Mouse (Mus musculus) heart, adult 18-20 months (tissue): ENCODE measurements around the gene Ppp1r12c. TPM values are rescaled to one million over a fixed set of nuclear protein-coding genes. Genes with fewer than 3 reads are reported as not detected.

Source experiments
- DNase-seq, 2 experiments: peaks; one replicate each; pipeline ENCODE4 v3.0.0; 2021 to 2022; ENCODE audit warnings: mixed read lengths in 1 of 2
- total RNA-seq, 2 experiments: library from RNA; stranded (reverse); gene quantifications; 2 replicates each; pipeline ENCODE4 v1.2.3; 2021

Ppp1r12c gene
- total RNA-seq, 2 experiments from 2014 or later, result 54.6 to 62.1 TPM

- DNase-seq, result peak; percentile 64 to 73
Observed at GRCm38 (mm10) chr7:4516332-4517050, 15.0 kb upstream of the Ppp1r12c start, which contains the start of gene Tnnt1. Tnnt1 (minus strand) TSS chr7:4516382.

- DNase-seq, result peak in 1 of 2 experiments; percentile 29
Observed at GRCm38 (mm10) chr7:4515853-4516252, 14.4 kb upstream of the Ppp1r12c start.

- DNase-seq, result peak in 1 of 2 experiments; percentile 36
Observed at GRCm38 (mm10) chr7:4513829-4514712, 12.6 kb upstream of the Ppp1r12c start.

DNA sequence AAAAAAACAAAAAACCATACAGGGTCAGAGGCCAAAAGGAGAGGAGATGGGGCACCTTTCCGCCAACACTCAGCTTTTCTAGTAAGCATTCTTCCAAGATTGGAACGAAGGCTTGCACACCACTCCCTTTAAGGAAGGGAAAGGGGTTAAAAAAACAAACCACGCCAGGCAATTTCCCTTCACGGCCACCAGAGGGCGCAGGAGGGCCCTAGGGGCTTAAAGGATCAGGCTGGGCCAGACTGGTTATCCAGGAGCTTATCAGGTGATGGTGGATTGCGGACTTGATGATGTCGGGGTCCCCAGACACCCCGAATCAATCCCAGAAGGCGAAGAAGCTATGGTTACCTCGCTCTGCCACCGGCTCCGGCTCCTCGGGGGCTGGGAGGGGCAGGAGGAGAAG lies 11.8 kb upstream of the Ppp1r12c start:
- peak in 1 of 2 experiments; percentile 71 for DNase-seq

- peak in 1 of 2 experiments; percentile 52 for DNase-seq
Observed at GRCm38 (mm10) chr7:4511489-4512224, 10.2 kb upstream of the Ppp1r12c start.

GRCm38 (mm10) chr7:4509863-4510608 lies 8.6 kb upstream of the Ppp1r12c start:
- peak; percentile 87 to 89 for DNase-seq

DNA sequence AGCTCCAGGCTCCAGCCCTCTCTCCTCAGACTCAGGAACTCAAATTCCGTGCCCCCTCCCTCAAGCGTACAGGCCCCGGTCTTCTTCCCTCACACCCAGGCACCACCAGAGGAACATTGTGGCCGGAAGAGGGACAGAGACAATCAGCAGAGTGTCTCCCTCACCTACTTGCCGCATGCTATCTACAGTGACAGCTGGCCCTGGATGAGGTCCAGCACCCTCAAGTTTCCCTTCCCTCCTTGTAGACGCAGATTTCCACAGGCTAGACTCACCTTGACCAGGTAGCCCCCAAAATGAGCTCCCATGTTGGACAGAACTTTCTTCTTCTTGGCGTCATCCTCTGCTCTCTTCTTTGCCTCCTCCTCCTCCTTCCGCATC lies 7.2 kb upstream of the Ppp1r12c start:
- DNase-seq, result no peak

- no peak for DNase-seq
Observed at GRCm38 (mm10) chr7:4508062-4508738, 6.7 kb upstream of the Ppp1r12c start.

DNA sequence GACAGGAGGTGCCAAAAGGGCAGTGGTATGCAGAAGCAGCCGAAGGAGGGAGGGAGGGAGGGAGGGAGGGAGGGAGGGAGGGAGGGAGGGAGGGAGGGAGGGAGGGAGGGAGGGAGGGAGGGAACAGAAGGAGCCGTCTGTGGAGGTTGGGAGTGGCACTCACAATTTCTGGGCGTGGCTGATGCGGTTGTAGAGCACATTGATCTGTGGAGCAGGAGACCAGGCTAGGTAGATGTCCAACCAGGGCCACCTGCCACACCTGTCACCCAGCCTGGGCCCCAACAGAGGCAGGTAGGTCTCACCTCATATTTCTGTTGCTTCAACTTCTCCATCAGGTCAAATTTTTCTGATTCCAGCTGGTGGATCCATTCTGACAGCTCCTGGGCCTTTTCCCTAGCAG lies 5.7 kb upstream of the Ppp1r12c start:
- DNase-seq, result no peak

- no peak for DNase-seq
Observed at GRCm38 (mm10) chr7:4504646-4505435, 3.4 kb upstream of the Ppp1r12c start.

DNA sequence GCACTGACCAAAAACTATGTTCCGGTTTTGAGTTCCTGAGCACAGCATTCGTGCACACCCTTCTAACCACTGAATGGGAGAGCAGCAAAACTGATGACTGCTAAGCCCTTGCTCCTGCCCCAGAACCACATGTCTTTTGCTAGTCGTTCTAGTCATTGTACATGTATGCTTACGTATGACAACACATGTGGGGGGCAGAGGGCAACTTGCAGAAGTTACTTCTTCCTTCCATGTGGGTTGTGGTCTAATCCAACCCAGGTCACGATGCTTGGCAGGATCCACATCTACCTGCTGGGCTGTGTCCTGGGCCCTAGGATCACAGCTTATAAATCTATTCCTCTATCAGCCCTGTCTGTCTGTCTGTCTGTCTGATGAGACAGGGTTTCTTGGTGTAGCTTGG lies 2.4 kb upstream of the Ppp1r12c start:
- DNase-seq, result no peak

DNA sequence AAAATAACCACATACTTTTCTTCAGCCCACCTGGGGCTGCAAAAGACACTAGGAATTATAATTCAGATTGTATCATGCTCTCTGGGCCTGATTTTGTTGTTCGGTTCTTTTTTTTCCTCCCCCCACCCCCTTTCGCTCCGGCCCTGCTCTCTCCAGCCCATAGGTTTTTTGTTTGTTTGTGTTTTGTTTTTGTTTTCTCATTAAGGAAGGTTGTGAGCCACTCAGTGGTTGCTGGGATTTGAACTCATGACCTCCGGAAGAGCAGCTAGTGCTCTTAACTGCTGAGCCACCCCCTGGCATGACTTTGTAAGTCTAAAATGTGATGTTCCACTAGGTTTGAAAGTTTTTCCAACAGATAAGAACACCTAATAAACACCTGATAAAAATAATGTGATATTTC lies 1.6 kb upstream of the Ppp1r12c start:
- DNase-seq, result no peak

DNA sequence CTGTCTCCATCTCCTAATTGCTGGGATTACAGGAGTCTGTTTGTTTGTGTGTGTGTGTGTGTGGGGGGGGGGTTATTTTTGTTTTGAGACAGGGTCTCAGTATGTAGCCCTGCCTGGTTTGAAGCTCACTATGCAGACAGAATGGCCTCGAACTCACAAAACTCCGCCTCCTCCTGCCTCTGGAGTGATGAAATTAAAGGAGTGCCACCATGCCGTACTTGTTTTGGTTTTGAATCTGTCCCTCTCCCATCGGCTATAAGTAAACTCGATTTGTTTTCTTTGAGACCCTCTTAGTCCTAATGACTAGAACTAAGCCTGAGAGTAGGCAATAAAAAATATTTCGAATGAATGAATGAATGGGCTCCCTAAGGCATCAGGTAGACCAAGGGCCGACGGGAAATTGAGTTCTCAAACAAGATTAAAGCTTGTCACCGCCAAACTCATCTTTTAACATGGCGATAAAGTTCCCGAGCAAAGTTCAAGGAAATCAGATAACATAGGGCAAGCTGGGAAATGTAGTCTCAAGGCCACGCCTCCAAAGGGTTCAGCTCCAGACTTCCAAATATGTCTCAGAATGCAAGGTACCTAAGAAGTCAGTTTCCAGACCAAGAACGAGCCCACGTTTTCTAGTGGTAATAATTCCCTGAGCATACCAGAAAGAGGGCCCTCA lies 1.1 kb upstream of the Ppp1r12c start:
- DNase-seq, result peak in 1 of 2 experiments; percentile 72

GRCm38 (mm10) chr7:4500892-4501471 lies 498 bp downstream of the Ppp1r12c start:
- peak in 1 of 2 experiments; percentile 66 for DNase-seq

GRCm38 (mm10) chr7:4499034-4499433 lies 2.4 kb downstream of the Ppp1r12c start:
- peak in 1 of 2 experiments; percentile 53 for DNase-seq

DNA sequence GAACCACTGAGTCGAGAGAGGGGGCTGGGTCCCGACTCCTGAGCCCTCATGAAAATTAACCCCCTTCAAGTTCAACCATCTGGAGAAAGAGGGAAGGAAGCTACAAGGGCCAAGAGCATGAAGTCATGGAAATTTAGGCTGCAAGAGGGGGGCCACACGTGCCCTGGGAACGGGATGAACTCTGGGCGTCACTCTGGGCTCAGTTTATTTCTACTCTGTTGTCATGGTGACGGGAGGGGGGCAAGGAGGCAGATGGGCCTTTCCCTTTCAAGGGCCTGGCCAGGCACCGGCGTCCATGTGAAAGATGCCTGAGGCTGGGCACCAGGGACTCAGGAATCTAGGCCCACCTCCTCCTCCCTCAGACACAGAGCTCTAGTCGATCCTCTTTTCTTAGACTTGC lies 3.2 kb downstream of the Ppp1r12c start:
- DNase-seq, result peak; percentile 91 to 94

DNA sequence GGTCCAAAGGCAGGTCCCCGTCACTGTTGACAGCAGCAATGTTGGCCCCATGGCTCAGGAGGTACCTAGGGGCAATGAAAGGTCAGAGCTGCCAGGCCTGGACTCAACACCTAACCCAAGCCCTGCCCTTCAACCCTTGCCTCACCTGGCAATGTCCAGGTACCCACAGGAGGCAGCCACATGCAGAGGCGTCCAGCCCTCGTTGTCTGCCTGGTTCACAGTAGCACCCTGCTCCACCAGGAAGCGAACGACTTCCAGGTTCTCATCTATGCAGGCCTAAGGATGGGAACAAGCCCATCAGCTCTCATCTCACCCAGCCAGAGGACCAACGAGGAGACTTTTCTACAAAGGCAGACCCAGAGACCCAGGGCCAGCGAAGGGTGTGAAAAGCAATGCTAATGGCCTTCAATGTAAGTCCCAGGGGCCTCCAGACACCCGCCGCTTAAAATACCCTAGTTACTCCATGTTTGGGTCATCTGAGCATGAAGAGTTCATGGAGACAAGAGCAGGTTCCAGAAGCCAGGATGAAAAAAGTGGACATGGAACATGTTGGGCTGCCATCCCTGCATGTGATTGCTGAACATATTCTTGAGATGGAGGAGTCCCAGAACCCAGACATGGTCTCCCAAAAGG lies 4.1 kb downstream of the Ppp1r12c start:
- no peak for DNase-seq

- DNase-seq, result no peak
Observed at GRCm38 (mm10) chr7:4496468-4496867, 5.0 kb downstream of the Ppp1r12c start.

DNA sequence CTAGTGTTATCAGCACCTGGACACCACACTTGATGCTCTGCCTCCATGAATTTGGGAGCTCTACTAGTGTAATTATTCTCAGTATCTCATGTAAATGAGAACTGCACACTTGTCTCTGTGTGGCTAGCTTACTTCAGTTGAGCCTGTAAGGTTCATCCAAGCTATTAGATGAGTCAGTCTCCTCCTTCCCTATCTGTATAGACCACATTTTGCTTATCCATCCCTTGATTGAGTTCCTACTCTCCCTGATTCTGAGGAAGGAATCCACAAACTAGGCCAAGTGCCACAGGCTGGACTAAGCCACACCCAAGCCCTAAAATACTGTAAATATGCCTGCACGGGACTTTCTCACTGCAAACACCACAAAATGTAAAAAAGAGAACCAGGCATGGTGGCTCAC lies 7.5 kb downstream of the Ppp1r12c start:
- DNase-seq, result no peak
